Mouse (Mus musculus): Measurements from ENCODE around the gene Ptprn2.
A peak's percentile ranks its signal among the peaks of the same experiment; 100 is the strongest.

Gene Ptprn2

DNA sequence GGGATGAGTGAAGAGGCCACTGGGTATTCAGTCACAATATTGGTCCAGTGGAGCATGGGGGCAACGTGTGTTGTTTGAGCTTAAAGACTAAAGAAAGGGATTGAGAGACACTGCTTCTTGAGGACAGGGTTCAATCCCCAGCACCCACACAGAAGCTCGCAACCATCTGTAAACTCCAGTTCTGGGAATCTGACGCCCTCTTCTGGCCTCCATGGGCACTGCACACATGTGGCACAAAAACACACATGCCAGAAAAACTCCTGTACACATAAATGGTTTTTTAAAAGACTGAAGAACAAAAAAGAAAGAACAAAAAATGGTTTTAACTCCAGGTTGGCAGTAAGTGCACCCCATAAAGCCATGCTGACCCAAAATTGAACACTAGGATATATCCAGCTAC is 701.6 kb downstream of the Ptprn2 start:
- DNase-seq = no peak

DNA sequence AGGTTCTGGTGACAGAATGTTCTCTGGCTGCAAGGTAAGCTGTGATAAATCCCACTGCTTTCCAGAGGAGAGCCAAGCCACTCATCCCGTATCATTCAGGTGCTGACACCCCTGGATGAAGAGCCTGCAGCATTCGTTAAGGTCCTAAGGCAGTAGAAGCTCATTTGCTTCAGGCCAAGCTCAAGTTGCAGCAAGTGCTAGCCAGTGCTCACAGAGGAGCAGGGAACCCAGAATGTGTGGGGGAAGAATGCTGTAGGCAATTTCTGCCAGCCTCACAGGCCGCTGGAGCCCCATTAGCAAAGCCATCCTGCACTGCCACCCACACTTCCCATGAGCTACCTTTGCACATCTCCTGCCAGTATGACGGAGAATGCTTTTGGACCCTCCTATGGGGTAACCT is 706.5 kb downstream of the Ptprn2 start:
- DNase-seq = no peak

DNA sequence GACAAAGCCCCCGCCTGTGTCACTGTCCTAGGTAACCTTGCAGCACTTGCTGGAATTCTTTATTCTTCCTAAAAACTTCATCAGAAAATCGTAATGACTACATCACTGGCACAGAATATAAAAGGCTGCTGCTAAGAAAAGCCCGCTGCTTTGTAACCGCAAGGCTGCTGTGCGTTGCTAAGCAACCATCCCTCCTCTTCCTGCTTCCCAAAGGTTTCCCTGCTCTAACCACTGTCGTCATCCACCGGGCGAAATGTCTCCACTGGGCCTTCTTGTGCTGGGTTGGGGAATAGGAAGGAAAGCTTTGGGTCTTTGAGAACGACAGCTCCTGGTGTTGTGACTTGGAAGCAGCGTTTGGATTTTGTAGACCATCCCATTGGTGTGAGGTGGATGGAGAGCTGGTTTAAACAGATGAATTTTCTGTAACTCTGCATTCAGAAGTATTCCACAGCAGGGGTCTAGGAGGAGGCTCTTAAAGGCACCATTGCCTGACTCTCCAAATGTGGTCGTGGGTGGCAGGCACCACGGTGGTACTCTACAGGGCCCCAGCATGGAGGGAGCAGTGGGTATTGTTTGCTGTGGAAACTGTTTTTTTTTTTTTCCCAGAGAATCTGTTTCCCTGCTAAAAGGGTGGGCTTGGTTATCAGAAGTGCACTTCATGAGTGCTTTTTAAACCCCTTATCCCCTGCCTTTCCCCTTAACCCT is 711.4 kb downstream of the Ptprn2 start:
- DNase-seq = no peak

- no peak for DNase-seq
These were observed 712.6 kb downstream of the Ptprn2 start for GRCm38 (mm10) chr12:117198093-117198492.

GRCm38 (mm10) chr12:117200117-117200516 is 714.6 kb downstream of the Ptprn2 start:
- DNase-seq = peak; percentile 67

DNA sequence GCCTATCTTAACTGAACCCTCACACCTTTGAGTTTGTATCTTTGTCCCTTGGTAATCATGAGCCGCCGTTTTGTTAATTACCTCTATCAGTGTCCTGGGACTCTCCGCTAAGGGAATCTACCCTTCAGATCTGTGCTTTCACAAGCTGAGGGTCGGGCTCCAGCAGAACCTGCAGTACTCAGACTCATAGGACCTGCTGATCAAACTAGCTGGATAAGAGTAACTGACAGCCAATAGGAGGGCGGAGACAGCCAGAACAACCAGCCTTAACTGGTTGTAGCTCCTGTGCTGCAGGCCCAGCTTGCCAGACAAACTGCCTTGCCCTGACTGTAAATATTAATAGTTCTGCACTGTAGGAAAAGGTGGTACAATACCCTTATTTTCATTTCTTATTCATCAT is 715.1 kb downstream of the Ptprn2 start:
- DNase-seq = no peak

GRCm38 (mm10) chr12:117203506-117203905 is 718.0 kb downstream of the Ptprn2 start:
- DNase-seq = no peak

DNA sequence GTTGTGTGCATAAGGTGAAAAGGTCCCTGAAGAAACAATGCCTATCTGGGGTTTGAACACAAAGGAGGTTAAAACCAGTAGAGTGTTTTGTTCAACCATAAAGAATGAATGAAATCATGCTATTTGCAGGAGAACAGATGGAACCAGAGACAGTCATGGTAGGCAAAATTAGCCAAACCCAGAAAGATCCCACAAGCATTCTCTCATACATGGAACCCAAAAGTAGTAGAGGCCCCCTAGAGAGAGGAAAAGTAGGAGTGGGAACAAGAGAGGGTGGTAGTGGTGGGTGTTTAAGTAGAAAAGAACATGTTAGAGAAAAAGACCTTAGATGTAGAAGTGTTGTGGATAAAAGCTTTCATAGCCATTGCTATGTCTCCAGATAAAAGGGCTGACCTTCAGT is 719.4 kb downstream of the Ptprn2 start:
- no peak for DNase-seq

DNA sequence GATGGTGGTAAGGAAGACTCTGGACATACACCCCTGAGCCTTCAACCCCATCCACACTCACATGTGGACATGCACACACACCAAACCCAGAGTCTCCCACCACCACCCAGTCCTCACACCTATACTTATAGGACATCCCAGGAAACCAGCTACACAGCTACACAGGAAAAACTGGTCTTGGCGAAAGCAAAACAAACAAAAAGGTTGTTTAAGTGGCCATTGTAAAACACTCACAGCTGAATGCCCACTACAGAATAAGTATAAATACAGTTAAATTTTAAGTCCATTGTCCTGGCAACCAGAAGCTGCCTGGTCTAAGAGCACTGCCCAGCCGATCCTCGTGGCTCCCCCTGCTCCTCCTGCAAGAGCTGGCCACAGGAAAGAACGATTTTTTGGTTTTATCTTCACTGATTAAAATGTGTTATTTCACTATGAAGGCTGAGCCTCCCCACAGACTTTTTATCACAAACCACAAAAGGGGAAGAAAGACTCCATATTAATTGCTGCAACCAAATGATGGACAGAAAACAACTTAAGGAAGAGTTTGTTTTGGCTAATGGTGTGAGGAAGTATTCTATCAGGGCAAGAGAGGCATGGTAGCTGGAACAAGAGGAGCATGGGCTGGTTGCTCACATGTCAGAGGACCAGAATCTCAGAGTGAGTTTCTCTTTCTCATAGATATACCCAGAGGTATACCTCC is 722.1 kb downstream of the Ptprn2 start:
- DNase-seq = no peak

DNA sequence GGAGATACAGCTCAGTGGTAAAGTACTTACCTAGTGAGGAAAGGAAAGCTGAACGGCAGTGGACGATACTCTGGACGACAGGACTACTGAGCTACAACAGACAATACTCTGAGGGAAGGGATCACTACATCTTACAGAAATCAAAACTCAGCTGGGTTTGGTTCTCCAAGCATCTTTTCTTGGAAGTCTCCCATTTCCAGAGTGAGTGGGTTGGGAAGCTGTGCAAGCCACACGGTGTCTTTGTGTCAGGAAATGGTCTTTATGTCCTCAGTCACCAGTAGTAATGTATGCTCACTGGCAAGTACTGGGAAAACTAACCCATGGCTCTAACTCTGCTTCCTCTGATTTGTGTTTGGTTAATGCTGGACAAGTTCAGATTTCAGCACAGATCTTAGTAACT is 724.9 kb downstream of the Ptprn2 start:
- DNase-seq = no peak

- no peak for DNase-seq
These were observed 728.0 kb downstream of the Ptprn2 start for GRCm38 (mm10) chr12:117213531-117213930.

DNA sequence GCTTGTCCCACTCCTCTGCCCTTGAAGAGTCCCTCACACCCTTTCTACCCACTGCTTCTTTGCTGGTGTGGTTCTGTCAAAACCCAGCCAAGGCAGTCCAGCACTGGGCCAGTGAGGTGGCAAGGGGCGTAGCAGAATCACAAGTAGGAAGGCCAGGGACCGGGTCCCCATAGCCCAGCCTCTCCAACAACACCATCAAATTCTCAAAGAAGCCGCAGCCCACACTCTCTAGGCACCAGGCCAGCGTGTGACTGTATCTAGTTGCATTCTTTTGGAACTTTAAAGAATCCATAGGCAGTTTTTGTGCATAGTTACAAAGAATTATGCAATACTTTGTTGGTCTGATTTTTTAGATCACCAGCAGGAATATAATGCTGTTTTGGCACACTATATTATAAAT is 728.8 kb downstream of the Ptprn2 start:
- no peak for DNase-seq

DNA sequence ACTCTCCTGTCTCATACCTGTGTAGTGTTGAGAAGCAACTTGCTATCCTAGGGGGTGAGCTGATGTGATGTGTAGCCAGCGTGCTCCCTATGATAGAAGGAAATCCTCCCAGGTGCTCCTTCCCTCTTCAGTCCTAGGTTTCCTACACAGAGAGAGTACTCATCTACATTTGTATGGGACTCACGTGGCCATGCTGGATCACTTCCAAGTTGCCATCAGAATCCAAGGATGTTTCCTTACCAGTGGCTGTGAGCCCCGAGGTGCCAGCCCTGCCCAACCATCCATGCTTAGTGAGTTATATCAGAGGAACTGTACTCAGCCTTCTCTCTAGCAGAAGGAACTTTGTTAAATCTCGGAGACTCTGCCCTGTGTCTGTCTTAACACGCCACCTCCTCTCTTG is 729.4 kb downstream of the Ptprn2 start:
- DNase-seq = no peak

DNA sequence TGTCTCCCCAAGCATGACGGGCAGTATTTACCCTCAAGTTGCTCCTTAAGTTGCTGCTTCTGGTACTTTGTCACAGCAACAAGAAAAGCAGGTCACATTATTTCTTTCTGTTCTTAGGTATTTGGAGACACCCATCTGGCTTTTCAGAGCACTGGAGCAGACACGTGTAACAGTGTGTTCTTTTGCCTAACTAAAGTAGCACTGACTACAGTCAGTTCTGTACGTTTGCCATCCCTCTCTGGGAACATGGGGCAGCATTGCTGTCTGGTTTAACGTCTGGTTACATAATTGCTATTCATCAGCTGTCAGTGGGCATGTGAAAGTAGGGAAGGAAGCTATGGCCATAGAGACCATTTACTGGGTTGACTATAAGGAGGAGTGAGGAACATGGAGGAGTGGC is 736.4 kb downstream of the Ptprn2 start:
- no peak for DNase-seq

- DNase-seq = no peak
These were observed 738.5 kb downstream of the Ptprn2 start for GRCm38 (mm10) chr12:117224036-117224435.

GRCm38 (mm10) chr12:117227236-117227635 is 741.7 kb downstream of the Ptprn2 start:
- no peak for DNase-seq

DNA sequence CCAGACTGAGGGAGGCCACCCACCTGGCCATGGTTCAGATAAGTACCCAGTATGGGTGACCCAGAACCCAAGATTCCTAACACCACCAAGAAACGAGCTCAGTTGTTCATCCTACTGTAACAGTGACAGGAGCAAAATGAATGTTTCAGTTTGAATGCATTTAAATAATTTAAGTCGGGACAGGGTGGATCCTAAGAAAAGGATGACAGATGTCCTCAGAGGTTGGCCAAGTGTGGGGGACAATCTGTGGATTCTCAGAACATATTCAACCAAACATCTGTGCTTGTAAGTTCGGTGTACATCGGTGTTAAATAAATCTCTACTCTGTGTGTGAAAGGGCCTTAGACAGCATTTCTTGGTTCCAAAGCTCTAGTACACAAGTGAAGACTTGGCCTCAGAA is 743.9 kb downstream of the Ptprn2 start:
- DNase-seq = no peak

DNA sequence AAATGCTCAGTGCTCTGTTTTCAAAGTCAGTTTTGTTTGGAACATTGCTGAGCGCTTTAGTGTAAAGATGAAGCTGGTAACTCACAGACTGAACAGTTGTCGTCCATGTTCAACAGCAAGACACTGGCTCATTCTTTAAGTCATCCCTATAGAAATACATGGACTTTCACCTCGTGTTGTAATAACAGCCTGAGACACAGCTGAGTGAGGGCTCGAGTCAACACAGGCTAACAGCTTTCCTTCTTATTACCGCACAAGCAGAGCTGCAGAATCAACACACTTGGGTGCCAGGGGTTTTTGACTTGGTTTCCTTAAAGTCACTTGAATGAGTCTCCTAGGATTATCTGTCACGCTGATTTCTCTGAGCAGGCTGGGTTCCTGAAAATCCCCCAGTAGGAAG is 744.8 kb downstream of the Ptprn2 start:
- DNase-seq = no peak

DNA sequence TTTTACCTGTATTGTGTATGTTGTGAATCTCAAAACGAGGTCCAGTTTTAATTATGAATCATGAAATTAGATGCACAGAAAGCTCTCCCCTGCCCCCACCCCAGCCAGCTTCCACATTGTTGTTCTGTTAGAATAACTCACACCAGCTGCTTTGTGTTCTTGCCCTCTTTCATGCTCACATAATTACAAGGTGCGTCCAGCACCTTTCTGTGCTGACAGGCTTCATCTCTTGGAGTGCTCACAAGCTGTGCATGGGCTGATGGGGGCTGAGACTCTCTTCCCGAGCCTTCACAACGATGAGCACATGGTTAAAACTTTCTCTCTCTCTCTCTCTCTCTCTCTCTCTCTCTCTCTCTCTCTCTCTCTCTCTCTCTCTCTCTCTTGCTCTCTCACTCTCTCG is 746.3 kb downstream of the Ptprn2 start:
- DNase-seq = no peak

DNA sequence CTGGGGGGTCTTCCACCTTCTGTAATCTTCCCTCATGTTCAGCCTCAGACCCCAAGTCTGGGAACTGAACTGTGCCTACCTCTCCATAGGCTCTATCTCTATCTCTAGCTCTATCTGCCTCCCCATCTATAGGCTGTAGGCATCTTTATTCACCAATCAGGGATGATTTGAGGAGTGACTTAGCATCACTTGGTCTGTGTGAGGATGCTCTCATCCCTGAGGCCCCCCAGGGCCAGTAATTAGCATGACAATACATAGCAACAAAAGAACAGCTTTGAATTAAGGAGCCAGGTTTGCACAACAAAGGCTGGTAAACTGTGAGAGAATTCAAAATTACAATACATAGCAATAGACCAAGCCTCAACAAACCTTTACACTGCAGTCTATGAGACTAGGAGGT is 749.6 kb downstream of the Ptprn2 start:
- no peak for DNase-seq

DNA sequence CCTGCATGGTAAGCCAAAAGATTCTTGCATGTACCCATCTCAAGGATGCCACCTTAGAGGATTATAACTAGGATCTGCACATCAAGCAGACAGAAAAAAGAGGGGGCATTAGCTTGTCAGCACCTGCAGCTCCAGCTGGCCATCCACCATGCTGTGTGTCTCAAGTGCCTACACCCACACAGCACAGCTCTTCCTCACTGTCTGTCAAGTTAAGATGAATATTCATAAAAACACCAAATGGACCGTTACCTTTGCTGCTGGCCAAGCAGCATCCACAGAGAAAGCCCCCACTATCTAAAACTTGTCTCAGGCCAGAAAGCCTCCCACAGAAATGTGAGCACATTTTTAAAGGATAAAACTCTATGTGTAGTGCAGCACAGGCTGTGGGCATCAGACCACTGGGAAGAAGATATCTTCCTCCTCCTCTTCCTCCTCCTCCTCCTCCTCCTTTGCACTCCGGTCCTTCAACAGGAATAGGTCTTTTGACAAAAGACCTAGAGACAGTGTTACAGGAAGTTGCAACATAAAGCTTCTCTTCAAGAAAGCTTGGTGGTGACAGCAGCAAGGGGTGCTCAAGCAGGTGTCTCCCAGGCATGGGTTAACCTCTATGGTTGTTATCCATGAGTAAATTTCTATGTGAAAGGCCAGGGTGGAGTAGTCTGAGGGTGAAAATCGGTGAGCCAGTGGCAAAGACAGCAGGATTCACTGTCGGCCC is 750.7 kb downstream of the Ptprn2 start:
- DNase-seq = no peak

GRCm38 (mm10) chr12:117236981-117237380 is 751.5 kb downstream of the Ptprn2 start:
- no peak for DNase-seq

DNA sequence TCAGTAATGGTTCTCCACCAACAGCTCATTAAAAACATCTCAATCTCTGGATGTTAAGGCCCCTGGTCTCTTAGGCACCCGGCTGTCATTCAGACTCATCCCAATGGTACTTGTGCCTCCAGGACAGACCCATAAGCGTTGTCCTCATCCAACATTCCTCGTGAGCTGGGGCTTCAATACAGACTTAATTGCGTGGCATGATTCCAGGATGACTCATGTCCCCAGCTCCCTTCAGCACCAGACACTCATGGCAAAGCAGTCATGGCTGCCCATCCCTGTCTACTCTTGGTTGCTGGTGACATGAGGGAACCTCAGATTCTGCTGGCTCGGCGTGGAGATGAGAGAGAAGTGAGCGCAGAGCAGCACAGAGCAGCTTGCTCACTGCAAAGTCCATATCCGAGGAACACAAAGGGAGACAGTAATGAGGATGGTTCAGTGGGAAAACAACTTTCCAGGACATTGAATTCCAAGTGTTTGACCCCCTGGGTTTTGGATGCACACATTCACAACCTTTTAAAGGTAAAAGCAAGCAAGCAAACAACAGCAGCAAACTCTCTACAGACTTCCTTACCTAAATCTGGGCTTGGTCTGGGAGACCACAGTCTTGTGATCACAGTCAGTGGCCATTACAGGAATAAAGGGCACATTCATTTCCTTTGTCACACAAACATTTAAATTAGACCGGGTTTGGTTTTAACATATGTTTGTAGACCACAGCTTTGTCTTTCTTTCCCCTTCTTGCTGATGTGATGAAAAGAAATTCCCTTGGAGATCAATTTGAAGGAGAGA is 754.6 kb downstream of the Ptprn2 start:
- DNase-seq = no peak
